Mouse (Mus musculus): Measurements from ENCODE around the gene Mrpl53.
A peak's percentile ranks its signal among the peaks of the same experiment; 100 is the strongest.

The Mrpl53 gene

DNA sequence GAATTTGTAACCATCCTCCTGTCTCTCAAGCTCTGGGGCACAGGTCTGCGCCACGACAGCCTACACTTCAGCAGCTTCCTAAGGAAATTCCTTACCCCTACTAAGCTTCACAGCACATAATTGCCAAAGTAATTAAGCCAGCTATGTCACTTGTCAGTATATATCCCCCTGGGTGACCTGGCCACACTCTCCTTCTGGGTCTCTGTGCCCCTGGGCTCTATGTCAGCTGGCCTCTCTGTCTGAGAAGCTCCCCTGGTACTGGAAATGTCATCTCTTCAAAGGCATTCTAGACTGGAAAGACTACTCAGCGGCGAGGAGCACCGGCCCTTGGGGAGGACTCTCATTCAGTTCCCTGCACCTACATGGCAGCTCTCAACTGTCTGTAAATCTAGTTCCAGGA lies 14.1 kb downstream of the Mrpl53 start:
- no peak for DNase-seq

DNA sequence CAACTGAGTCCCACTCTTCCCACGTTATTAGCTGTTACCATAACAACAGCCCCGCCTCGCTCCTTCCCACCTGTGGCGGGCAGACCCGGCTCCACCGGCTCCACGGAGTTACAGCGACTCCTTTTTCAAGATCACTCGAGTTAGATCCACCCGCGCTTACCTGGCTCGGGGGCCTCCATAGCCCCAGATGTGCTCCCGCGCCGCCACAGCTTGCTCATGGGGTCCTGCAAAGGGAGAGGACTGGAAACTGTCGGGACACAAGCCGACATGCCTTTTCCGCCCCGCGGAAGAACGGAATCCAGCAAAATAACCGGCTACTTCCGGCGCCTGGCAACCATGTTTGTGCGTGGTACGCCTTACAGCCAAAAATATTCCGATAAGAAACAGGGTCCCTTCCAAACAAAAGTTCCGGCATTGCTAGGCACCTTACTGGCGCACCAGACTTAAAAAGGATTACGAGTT lies 16.0 kb downstream of the Mrpl53 start:
- DNase-seq: peak; percentile 87

DNA sequence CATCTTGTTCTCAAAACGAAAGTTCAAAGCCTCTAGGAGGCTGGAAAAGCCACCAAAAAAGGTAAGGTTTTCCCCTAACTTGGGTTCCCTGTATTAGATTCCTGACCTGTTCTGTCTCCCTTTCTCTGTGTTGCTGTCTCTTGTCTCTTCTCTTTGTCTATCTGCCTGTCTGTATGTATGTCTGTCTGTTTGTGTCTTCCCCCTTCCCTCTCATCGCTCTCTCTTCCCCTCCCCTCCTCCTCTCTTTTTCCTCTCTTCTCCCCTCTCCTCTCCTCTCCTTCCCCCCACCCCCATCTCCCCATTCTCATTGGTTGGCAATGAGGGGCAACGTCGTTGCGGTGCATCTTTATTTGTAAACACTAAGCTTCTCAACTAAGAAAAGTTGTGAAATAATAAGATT lies 16.5 kb downstream of the Mrpl53 start, which contains the start of gene Ino80b:
Gene Ino80b (minus strand): TSS at position 101 of the 400 bp plus-strand sequence.
- no peak for DNase-seq

DNA sequence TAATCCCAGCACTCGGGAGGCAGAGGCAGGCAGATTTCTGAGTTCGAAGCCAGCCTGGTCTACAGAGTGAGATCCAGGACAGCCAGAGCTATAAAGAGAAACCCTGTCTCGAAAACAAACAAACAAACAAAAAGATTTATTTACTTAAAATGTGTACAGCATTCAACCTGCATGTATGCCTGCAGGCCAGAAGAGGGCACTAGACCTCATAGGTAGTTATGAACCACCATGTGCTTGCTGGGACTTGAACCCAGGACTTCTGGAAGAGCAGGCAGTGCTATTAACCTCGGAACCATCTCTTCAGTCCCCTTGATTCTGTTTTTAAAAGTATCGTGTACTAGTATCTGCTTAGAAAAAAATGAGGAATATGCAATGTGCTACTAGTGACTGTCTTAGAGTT lies 18.6 kb downstream of the Mrpl53 start:
- no peak for DNase-seq

DNA sequence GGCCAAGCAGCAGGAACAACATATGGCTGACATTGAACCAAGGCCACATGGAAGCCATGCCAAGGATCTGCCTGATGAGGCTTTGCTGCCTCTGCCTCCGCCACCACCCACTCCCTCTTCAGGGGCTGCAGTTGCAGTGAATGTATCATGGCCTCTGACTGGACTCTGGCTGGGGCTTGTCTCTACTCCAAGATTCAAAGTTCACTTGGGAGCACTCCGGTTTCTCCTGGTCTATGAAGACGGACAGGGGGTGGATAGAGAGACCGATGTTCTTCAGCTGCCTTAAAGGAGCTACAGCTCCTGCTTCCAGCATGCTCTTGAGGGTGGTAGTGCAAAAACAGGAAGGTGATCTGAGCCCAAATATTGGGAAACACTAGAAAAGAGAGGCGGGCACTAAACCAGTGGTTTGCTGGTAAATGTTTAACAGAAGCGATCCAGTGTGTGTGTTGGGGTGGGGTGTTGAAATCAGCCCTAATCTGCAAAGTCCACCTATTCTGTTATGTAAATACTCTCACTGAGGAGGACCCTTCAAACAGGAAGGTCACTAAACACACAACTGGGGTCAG lies 22.7 kb downstream of the Mrpl53 start:
- no peak for DNase-seq

DNA sequence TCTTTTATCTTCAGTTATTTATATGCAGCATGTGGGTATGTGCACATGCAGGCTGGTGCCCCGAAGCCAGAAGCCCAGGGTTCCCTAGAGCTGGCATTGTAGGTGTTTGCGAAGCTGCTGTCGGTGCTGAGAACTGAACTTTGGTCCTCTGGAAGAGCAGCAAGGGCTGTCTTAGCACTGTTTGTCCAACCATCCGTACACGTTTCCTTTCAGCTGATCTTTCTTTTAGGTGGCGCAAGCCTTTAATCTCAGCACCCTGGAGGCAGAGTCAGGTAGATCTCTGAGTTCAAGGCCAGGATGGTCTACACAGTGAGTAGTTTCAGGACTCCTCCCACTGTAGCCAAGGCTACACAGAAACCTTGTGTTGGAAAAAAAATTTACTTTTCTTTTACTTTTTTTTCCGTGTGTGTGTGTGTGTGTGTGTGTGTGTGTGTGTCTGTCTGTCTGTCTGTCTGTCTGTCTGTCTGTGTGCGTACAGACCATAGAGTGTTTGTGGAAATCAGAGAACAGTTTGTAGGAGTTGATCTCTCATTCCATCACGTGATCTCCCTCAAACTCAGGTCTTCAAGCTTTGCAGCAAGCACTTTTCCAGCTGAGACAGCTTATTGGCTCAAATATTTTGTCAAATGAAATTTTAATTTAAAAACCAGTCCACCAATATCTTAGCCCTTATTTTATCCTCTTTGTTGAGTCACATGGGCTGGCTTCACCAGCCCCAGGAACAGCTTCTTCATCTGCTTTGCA lies 23.5 kb downstream of the Mrpl53 start:
- DNase-seq: no peak

DNA sequence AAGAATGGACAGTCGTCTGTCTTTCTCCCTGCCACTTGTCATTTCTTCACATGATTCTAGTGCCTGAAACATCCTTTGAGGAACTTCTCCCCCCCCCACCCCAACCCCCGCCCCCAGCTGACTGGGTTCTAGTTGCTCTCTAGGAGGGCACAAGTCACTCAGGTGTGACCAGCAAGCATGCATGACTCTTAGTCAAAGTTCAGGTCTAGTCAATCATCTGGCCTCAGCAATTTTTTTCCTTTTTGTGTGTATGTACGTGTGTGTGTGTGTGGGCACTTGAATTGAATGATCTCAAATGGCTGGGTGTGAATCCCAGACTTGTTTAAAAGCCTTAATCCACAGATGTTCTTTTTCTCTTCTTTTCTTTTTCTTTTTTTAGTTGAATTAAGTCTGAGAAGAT lies 25.4 kb downstream of the Mrpl53 start:
- DNase-seq: no peak

DNA sequence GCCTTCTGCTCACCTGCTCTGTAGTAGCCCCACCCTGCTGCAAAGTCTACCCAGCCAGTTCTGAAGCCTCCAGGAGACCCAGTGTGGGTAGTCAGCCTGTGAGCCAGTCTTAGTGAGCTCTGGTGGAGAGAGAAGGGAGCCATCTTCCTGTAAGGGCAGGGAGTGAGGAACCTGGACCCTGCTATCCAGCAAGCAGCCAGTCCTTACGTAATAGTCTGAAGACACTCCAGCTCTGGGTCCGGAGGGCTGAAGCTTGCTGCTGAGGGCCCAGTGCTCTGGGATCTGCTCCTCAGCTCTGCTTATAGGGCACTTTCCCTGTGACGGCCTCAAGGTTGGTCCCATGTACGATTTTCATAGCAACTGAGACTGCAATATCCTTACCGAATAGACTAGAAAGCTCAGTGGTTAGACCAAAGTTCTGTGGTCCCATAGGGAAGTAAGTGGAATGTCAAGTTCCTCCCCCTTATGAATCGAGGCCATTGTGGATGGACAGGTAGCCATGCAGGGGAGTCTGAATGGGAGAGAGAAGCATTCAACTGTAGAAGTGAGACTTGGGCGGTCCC lies 26.2 kb downstream of the Mrpl53 start, which contains the start of gene Rtkn:
Gene Rtkn (plus strand): TSS at position 513 of the 563 bp plus-strand sequence.
- no peak for DNase-seq

DNA sequence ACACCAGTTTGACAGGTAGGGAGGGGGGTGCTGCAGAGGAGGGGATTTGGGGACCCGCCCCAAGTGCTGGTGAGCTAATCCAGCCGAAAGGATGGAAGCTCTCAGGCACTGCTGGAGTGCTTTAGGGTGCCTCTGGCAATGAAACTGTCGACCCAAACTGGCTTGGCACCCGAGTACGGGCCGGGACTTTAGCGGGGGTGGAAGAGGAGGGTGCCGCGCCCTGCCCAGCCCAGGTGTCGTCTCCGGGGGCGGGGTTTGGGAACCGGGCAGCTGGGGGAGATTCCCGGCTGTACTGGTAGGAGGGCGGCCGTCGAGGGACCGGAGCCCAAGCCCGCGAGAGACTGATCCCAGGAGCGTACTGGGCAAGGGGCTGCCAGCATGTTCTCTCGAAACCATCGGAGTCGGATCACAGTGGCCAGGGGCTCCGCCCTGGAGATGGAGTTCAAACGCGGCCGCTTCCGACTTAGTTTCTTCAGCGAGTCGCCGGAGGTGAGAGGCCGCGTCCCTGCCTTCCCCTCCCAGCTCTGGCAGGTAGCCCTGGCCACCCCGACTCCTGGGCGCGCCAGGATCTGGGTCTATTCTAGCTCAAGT lies 26.8 kb downstream of the Mrpl53 start:
- DNase-seq: no peak

DNA sequence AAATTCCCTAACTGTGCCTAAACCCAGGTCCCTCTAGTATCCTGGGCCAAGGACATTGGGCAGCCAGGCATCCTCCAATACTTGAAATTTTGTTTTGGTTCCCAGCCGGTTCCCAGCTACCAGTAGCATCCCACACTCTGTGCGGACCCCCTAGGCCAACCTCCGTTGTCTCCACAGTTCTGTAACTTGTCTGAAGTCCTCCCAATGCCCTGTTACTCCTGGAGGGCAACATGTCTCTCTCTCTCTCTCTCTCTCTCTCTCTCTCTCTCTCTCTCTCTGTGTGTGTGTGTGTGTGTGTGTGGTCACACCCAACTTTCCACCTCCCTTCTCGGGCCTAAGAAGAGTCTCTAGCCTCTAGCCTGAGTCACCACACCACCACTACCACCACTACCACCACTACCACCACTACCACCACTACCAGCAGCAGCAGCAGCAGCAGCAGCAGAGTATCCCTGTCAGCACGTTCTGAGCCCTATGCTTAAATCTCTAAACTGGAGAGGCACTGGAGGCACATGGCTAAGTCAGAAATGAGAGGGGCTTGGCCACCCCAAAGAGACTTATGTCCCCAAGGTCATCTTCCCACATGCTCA lies 27.5 kb downstream of the Mrpl53 start:
- DNase-seq: no peak

DNA sequence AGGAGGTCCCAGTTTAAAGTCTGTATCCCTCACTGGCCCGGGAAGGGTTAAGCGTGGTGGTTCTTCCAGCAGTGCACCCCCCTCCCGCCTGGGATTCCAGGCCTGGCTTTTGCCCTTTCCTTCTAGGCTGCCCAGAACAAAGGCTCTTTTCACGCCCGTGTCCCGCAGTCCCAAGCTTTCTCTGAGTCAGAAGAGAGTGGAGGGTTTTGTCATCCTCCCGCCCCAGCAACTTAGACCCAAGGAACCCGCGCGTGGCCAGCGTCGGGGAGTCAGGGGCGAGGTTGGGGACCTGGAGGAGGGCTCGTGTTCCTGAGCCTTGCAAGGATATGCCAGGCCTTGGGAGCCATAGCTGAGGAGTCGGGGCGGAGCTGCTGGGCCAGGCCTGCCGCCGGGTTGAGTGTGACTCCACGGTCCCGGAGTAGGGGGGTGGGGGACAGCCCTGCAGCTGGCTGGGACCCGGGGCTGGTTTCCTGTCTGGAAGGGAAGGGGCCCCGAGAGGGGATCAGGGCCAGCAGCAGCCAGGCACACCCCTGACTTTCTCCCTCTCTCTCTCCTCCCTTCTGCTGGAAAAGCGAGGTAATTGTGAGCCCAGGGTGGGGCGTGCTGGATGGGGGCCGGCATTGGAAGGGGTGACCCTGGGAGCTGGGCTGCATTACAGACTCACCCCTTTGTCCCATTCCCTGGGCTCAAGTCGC lies 28.2 kb downstream of the Mrpl53 start:
- DNase-seq: no peak

DNA sequence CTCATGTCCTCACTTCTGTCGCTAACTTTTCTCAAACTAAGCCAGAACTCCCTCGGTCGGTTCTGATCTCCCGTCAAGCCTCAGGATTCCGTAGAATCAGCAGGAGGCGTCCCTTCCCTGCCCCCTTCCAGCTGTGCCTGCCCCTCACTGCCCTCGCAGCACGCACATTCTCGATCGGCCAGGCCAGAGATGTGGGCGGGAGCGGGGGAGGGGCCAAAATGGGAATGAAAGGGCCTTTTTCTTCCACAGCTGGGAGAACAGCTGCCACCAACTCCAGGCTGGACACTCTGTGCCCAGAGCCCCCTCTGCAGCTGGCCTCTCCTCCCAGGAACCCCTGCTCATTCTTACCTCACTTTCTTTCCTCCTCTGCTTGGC lies 28.7 kb downstream of the Mrpl53 start:
- DNase-seq: no peak

DNA sequence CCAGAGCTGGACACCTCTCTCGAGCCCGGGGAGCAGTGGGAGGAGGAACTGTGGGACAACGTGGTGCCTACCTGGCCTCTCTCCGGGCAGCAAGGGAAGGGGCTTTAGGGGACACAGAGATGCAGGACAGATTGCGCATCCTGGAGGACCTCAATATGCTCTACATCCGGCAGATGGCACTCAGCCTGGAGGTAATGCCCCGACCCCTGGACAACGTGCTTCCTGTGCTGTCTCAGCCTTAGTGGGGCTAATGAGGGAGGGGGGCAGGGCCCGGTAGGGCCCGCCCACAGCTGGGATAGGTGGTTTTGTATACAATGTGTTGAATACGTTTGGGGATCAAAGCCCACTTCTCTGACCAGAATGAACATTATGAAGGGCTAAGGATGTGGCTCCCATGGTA lies 29.2 kb downstream of the Mrpl53 start:
- no peak for DNase-seq

DNA sequence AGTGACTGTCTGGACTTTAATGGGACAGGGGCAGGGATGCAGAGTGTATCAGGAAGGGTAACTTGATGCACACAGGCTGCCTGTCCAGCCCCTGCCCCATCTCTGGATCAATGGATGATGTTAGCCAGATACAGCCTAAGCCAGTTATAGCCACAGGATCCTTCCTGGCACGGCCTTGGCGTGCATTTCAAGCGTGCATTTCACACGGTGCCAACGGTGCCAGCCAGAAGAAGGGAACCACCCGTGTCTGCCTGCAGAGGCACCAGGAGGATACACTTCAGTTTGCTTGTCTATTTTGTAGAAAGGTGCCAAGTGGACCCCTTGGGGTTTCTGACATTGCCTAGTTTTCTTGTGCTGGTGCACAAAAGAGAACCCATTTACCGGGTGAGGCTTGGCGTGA lies 31.2 kb downstream of the Mrpl53 start:
- DNase-seq: no peak

DNA sequence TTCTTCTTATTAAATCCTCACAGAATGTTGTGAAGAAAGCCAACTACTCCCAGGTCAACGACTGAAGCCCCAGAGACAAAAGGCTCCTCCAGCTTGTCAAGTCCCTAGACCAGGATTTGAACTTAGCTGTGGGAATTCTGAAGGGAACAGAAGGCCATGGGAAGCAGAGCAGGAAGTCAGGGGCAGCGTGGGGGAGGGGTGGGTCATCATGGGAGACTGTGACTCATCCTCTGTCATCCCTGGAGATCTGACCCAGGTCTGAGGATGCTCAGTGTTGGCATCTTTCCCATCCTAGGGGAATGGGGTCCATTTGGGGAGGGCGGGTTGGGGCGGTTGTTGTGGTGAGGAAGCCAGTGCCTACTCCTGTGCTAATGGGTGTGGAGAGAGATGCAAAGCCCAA lies 32.8 kb downstream of the Mrpl53 start:
- no peak for DNase-seq

DNA sequence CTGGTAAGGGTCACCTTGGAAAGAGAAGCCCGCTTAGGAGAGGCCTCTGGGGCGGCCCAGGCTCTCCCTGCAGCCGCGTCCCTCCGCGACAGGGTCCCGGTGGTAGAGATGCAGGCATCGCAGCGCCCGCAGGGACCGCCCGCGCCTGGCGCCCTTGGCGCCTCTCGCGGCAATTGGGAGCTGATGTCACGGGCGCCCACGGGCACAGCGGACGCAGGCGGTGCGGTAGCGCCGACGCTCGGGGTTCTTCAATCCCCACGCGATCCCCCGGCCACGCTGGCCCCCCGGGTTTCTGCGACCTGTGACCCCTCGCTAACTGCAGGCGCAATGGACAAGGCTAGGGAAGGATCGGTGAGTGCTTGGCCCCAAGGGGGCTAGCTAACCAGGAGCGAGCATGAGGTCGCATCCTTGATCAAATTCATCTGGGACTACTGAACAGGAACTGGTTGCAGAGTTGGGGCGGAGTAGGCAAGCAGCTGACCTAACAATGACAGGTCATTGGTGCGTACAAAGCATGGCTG lies 33.4 kb downstream of the Mrpl53 start:
- no peak for DNase-seq

DNA sequence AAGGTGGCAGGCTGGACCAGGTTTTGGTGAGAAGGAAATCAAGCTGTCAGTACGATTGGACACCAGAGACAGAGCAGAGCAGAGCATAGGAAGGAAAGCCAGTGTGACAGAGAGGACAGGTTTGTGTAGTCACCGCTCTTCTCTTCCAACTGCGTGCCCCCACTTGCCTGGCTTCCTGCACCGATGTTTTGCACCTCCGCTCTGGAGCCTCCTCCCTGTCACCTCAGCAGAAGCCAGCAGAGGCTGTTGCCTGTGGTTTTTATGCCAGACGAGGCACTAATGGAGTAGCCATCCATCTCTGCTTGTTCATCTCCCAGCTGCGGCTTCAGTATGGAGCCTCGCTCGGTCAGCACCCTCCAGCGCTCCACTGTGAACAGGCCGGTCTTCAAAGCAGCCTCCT lies 34.0 kb downstream of the Mrpl53 start:
- DNase-seq: no peak

DNA sequence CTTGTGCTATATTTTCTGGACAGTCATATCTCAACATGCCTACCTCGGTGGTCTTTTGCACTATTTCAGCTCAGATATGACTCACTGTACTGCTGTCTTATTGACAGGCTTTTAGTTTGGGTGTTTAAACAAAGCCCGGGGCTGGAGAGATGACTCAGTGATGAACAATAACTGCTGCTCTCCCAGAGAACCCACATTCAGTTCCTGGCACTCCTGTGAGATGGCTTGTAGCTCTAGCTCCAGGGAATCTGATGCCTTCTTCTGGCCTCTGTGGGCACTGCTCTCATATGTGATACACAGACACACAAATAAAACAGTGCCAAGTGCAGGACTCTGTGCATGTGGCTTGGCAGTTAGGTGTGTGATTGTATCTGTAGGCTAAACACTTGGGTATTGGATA lies 36.4 kb downstream of the Mrpl53 start:
- no peak for DNase-seq

DNA sequence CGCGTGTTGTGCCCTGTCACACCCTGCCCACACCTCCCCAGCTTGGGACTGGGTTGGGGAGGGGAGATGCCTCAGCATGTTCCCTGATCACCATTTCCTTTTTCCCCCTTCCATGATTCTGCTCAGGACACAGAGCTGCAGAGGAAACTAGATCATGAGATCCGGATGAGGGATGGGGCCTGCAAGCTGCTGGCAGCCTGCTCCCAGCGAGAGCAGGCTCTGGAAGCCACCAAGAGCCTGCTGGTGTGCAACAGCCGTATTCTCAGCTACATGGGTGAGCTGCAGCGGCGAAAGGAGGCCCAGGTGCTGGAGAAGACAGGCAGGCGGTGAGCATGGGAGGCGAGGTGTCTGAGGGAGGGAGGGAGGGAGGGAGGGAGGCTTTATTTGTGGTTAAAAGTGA lies 37.0 kb downstream of the Mrpl53 start:
- no peak for DNase-seq

DNA sequence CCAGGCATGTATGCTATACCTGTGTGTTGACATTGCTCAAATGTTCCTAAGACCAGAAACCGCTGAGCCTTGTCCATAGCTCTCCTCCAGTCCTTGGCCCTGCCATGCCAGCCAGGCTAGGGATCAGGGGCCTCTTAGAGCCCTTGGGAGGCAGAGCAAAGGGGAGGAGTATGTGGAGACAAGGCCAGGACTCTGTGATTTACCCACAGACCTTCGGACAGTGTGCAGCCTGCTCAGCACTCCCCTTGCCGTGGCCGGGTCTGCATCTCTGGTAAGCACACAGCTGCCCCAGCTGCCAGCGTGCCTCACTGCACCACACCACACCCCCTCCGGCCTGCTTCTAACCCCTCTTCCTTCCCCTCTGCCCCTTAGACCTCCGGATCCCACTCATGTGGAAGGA lies 38.4 kb downstream of the Mrpl53 start:
- no peak for DNase-seq

DNA sequence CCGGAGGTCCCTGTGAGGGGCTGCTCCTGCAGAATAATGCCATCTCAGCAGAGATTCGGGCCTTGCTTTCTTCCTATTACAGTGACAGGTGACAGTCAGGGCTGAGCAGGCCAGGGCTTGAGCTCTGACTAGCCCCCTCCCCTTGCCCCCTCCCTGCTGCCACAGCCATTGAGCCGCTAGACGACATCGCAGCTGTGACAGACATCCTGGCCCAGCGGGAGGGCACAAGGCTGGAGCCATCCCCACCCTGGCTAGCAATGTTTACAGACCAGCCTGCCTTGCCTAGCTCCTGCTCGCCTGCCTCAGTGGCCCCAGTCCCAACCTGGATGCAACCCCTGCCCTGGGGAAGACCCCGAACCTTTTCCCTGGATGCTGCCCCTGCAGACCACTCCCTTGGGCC lies 42.9 kb downstream of the Mrpl53 start:
- no peak for DNase-seq

DNA sequence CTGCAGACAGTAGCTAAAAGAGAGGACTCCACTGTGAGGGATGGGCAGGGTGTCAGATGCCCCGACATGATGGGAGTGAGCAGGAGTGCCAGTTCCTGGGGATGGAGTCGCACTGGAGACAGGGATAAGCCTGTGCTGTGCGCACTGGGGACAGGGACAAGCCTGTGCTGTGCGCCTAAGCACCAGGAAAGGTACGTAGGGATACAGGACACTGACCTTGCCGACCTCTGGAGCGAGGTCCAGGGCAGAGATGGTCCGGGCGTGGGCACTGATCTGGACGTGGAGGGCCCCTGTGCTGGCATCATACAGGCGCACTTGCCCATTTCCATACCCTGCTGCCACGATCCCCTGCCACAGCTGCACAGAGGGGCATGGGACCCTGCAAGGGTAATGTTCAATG lies 44.2 kb downstream of the Mrpl53 start:
- DNase-seq: no peak

DNA sequence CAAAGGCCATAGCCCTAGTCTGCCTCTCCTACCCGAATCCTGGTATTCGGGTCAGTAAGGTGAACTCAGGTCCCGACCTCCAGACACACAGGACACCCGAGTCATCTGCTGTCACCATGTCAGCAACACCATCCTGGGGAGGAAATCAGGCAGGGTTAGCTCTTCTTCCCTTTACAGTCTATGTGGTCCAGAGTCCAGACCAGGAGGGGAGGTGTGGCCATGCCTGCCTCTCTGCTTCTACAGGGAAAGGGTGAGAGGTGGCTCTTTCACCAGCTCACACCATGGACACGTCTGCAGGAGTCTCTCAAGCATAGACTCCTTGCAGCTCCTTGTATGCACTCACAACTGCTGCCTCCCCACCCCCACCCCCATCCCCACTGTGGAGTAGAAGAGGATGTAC lies 44.6 kb downstream of the Mrpl53 start:
- DNase-seq: no peak

Measured in cerebellum, adult 8-10 months (tissue).